Mouse (Mus musculus) MEL (cell line): ENCODE data around the gene Ten1. TPM values are rescaled to one million over a fixed set of nuclear protein-coding genes. Genes with fewer than 3 reads are reported as not detected.

Experiments used
- DNase-seq: peaks from one replicate; pipeline ENCODE4 v3.0.0; 2011; ENCODE audit warnings: low read depth, low spot score
- H3K27ac ChIP-seq: 2 replicates; pipeline ENCODE4 v1.5.1; 2012; ENCODE audit warnings: low read depth, mild to moderate bottlenecking, control low read depth, low read length, moderate library complexity; ENCODE audit not compliant: control insufficient read depth
- H3K27me3 ChIP-seq, 2 experiments: fragments of 150-350 bp in 1 of 2; sonication (generic) in 1 of 2; 2 replicates each; pipeline ENCODE4 v1.6.1; 2012; ENCODE audit warnings: low read length in 2 of 2, mild to moderate bottlenecking in 2 of 2, improper control_type of control experiment in 1 of 2, moderate library complexity in 1 of 2; ENCODE audit not compliant: insufficient read depth in 2 of 2, control insufficient read depth in 1 of 2
- H3K36me3 ChIP-seq, 2 experiments: 2 replicates each; pipeline ENCODE4 v1.6.1; 2012 to 2014; ENCODE audit warnings: low read length in 2 of 2, improper control_type of control experiment in 1 of 2, inconsistent platforms in 1 of 2, mild to moderate bottlenecking in 1 of 2; ENCODE audit not compliant: insufficient read depth in 2 of 2, control insufficient read depth in 1 of 2
- H3K4me1 ChIP-seq, 2 experiments: fragments of 150-350 bp in 1 of 2; sonication (generic) in 1 of 2; 2 replicates each; pipeline ENCODE4 v1.6.1; 2012; ENCODE audit warnings: low read length in 2 of 2, improper control_type of control experiment in 1 of 2, mild to moderate bottlenecking in 1 of 2; ENCODE audit not compliant: insufficient read depth in 2 of 2, control insufficient read depth in 1 of 2
- H3K4me3 ChIP-seq, 2 experiments: fragments of 150-350 bp in 1 of 2; sonication (generic) in 1 of 2; 2 replicates each; pipeline ENCODE4 v1.5.1; 2012; ENCODE audit warnings: low read depth in 2 of 2, low read length in 2 of 2, mild to moderate bottlenecking in 2 of 2, moderate library complexity in 2 of 2, control low read depth in 1 of 2, improper control_type of control experiment in 1 of 2; ENCODE audit not compliant: control insufficient read depth in 1 of 2, insufficient read depth in 1 of 2
- H3K79me2 ChIP-seq: 2 replicates; pipeline ENCODE4 v1.6.1; 2012; ENCODE audit warnings: mild to moderate bottlenecking, low read length, moderate library complexity; ENCODE audit not compliant: control insufficient read depth, poor library complexity, insufficient read depth
- H3K9ac ChIP-seq: 2 replicates; pipeline ENCODE4 v1.6.1; 2012; ENCODE audit warnings: low read depth, mild to moderate bottlenecking, control low read depth, low read length, moderate library complexity; ENCODE audit not compliant: control insufficient read depth, poor library complexity, severe bottlenecking
- H3K9me3 ChIP-seq: fragments of 150-350 bp; sonication (generic); replicated peaks from 2 replicates; pipeline ENCODE4 v1.6.1; 2012; ENCODE audit warnings: mild to moderate bottlenecking, low read length, improper control_type of control experiment, moderate library complexity; ENCODE audit not compliant: insufficient read depth
- CHD1 ChIP-seq: IDR thresholded peaks from 2 replicates; pipeline ENCODE4 v1.6.1; 2012; ENCODE audit warnings: low read depth, mild to moderate bottlenecking, inconsistent platforms, low read length, improper control_type of control experiment
- CHD2 ChIP-seq: IDR thresholded peaks from 2 replicates; pipeline ENCODE4 v1.6.1; 2011; ENCODE audit warnings: low read length, improper control_type of control experiment
- CTCF ChIP-seq, 3 experiments: IDR thresholded peaks in 2 of 3; conservative IDR thresholded peaks in 1 of 3; 2 replicates each; pipeline ENCODE4 v1.5.1; 2011 to 2012; ENCODE audit warnings: low read length in 3 of 3, low read depth in 2 of 3, mild to moderate bottlenecking in 2 of 3, improper control_type of control experiment in 1 of 3, inconsistent platforms in 1 of 3, mixed read lengths in 1 of 3, moderate library complexity in 1 of 3; ENCODE audit not compliant: control insufficient read depth in 1 of 3, insufficient read depth in 1 of 3, poor library complexity in 1 of 3, severe bottlenecking in 1 of 3
- ELF1 ChIP-seq: IDR thresholded peaks from 2 replicates; pipeline ENCODE4 v1.6.1; 2014; ENCODE audit warnings: low read depth, mild to moderate bottlenecking, inconsistent platforms, low read length, improper control_type of control experiment, moderate library complexity
- EP300 ChIP-seq, 2 experiments: IDR thresholded peaks; 2 replicates each; pipeline ENCODE4 v1.6.1; 2011; ENCODE audit warnings: improper control_type of control experiment in 2 of 2, low read length in 2 of 2, low read depth in 1 of 2, mild to moderate bottlenecking in 1 of 2
- ETS1 ChIP-seq: IDR thresholded peaks from 2 replicates; pipeline ENCODE4 v1.6.1; 2012; ENCODE audit warnings: low read depth, mild to moderate bottlenecking, inconsistent platforms, low read length, improper control_type of control experiment, moderate library complexity
- HCFC1 ChIP-seq: IDR thresholded peaks from 2 replicates; pipeline ENCODE4 v1.6.1; 2012; ENCODE audit warnings: low read depth, mild to moderate bottlenecking, inconsistent platforms, low read length, improper control_type of control experiment, moderate library complexity
- JUND ChIP-seq: IDR thresholded peaks from 2 replicates; pipeline ENCODE4 v1.6.1; 2011; ENCODE audit warnings: low read depth, mild to moderate bottlenecking, improper control_type of control experiment, low read length
- KAT2A ChIP-seq: conservative IDR thresholded peaks from 2 replicates; pipeline ENCODE4 v1.6.1; 2012; ENCODE audit warnings: low read depth, low read length, improper control_type of control experiment, inconsistent platforms
- MAX ChIP-seq: IDR thresholded peaks from 2 replicates; pipeline ENCODE4 v1.6.1; 2011; ENCODE audit warnings: low read length, improper control_type of control experiment
- MAZ ChIP-seq: IDR thresholded peaks from 2 replicates; pipeline ENCODE4 v1.6.1; 2012; ENCODE audit warnings: low read depth, mild to moderate bottlenecking, inconsistent platforms, low read length, improper control_type of control experiment
- MXI1 ChIP-seq: IDR thresholded peaks from 2 replicates; pipeline ENCODE4 v1.6.1; 2011; ENCODE audit warnings: mild to moderate bottlenecking, low read depth, low read length, improper control_type of control experiment
- MYB ChIP-seq: IDR thresholded peaks from 2 replicates; pipeline ENCODE4 v1.6.1; 2011; ENCODE audit warnings: mild to moderate bottlenecking, low read depth, low read length, improper control_type of control experiment
- MYC ChIP-seq: IDR thresholded peaks from 2 replicates; pipeline ENCODE4 v1.6.1; 2011; ENCODE audit warnings: low read depth, mild to moderate bottlenecking, low read length, improper control_type of control experiment, moderate library complexity
- NELFE ChIP-seq: IDR thresholded peaks from 2 replicates; pipeline ENCODE4 v1.6.1; 2011; ENCODE audit warnings: low read depth, low read length, improper control_type of control experiment
- NRF1 ChIP-seq: IDR thresholded peaks from 2 replicates; pipeline ENCODE4 v1.6.1; 2014; ENCODE audit warnings: low read depth, mild to moderate bottlenecking, inconsistent platforms, low read length, improper control_type of control experiment, moderate library complexity; ENCODE audit not compliant: poor library complexity, insufficient read depth, severe bottlenecking
- POLR2AphosphoS2 ChIP-seq: IDR thresholded peaks from 2 replicates; pipeline ENCODE4 v1.6.1; 2011; ENCODE audit warnings: low read length, improper control_type of control experiment
- POLR2AphosphoS5 ChIP-seq: IDR thresholded peaks from 2 replicates; pipeline ENCODE4 v1.6.1; 2012; ENCODE audit warnings: low read depth, borderline replicate concordance, mild to moderate bottlenecking, inconsistent platforms, low read length, moderate library complexity, mixed read lengths
- RAD21 ChIP-seq: IDR thresholded peaks from 2 replicates; pipeline ENCODE4 v1.6.1; 2011; ENCODE audit warnings: mild to moderate bottlenecking, low read depth, low read length, improper control_type of control experiment
- RCOR1 ChIP-seq: IDR thresholded peaks from 2 replicates; pipeline ENCODE4 v1.6.1; 2012; ENCODE audit warnings: low read depth, mild to moderate bottlenecking, inconsistent platforms, low read length, improper control_type of control experiment
- SMC3 ChIP-seq: IDR thresholded peaks from 2 replicates; pipeline ENCODE4 v1.6.1; 2011; ENCODE audit warnings: low read depth, low read length, improper control_type of control experiment
- TAL1 ChIP-seq: IDR thresholded peaks from 2 replicates; pipeline ENCODE4 v1.6.1; 2012; ENCODE audit warnings: mild to moderate bottlenecking, inconsistent platforms, low read length, moderate library complexity, mixed read lengths
- TBP ChIP-seq: IDR thresholded peaks from 2 replicates; pipeline ENCODE4 v1.8.0; 2011; ENCODE audit warnings: low read depth, low read length, improper control_type of control experiment
- TCF12 ChIP-seq: IDR thresholded peaks from 2 replicates; pipeline ENCODE4 v1.6.1; 2014; ENCODE audit warnings: low read depth, mild to moderate bottlenecking, inconsistent platforms, low read length, improper control_type of control experiment, moderate library complexity
- USF1 ChIP-seq: IDR thresholded peaks from 2 replicates; pipeline ENCODE4 v1.6.1; 2014; ENCODE audit warnings: low read depth, mild to moderate bottlenecking, inconsistent platforms, low read length, improper control_type of control experiment, moderate library complexity
- ZC3H11A ChIP-seq: IDR thresholded peaks from 2 replicates; pipeline ENCODE4 v1.6.1; 2012; ENCODE audit warnings: low read depth, mild to moderate bottlenecking, inconsistent platforms, low read length, improper control_type of control experiment
- ZKSCAN1 ChIP-seq: IDR thresholded peaks from 2 replicates; pipeline ENCODE4 v1.6.1; 2012; ENCODE audit warnings: low read depth, mild to moderate bottlenecking, inconsistent platforms, low read length, improper control_type of control experiment, moderate library complexity
- polyA plus RNA-seq, 2 experiments: library from polyadenylated mRNA; stranded (reverse) in 1 of 2; unstranded in 1 of 2; fragments of >175 nt in 1 of 2; fragments of >200 nt in 1 of 2; gene quantifications; 2 replicates each; pipeline versions ENCODE4 v1.2.1 to v1.2.4; 2012; ENCODE audit warnings: low replicate concordance in 2 of 2, low read depth in 1 of 2; ENCODE audit not compliant: insufficient read length in 2 of 2, insufficient read depth in 1 of 2, missing spikeins in 1 of 2
- total RNA-seq: library from RNA; depleted of rRNA; stranded (reverse); fragments of 300-350 nt; gene quantifications from 2 replicates; pipeline ENCODE4 v1.2.3, GENCODE M21; 2012

Ten1 gene
- total and polyA plus RNA-seq, 3 experiments, result 60.8 to 66.9 TPM; not detected in 1

GRCm38 (mm10) chr11:116210696-116211095 lies 12.0 kb downstream of the Ten1 start:
- Histone ChIP-seq H3K79me2 (no peaks in the 10 kb centered on the region), H3K4me1 (peaks cover 0 to 3% of the 10 kb centered on the region in 2 experiments; a peak in 1 of 4 replicates), H3K9me3 (no peaks in the 10 kb centered on the region), H3K27me3 (no peaks in the 10 kb centered on the region), H3K36me3 (no peaks in the 10 kb centered on the region), H3K27ac (no peak overlapping the region), H3K4me3 (no peak overlapping the region), H3K9ac (no peak overlapping the region)
- TF ChIP-seq MXI1, result no peak
- no peak for TF ChIP-seq MAX
- no peak for TF ChIP-seq NRF1
- no peak for TF ChIP-seq HCFC1
- TF ChIP-seq ZC3H11A, result no peak
- no peak for TF ChIP-seq MYB
- TF ChIP-seq KAT2A, result no peak
- no peak for TF ChIP-seq TCF12
- no peak for TF ChIP-seq CTCF (IDR thresholded peaks at IDR 0.05 in 2 of 3, conservative IDR thresholded peaks at IDR 0.05 in 1 of 3; ENCODE audit: control insufficient read depth in 1 of 3, insufficient read depth in 1 of 3, low read depth in 2 of 3, low read length in 3 of 3, poor library complexity in 1 of 3, severe bottlenecking in 1 of 3)
- no peak for TF ChIP-seq POLR2AphosphoS5
- TF ChIP-seq NELFE, result no peak
- TF ChIP-seq RAD21, result no peak
- TF ChIP-seq RCOR1, result no peak
- no peak for TF ChIP-seq SMC3
- TF ChIP-seq EP300 (IDR thresholded peaks at IDR 0.05; ENCODE audit: low read depth in 1 of 2, low read length in 2 of 2), result no peak
- TF ChIP-seq ELF1, result no peak
- TF ChIP-seq TAL1, result no peak
- no peak for DNase-seq

GRCm38 (mm10) chr11:116212847-116213246 lies 14.2 kb downstream of the Ten1 start:
- no peak for DNase-seq
- Histone ChIP-seq H3K79me2 (no peaks in the 10 kb centered on the region), H3K9ac (no peak overlapping the region), H3K27me3 (no peaks in the 10 kb centered on the region), H3K36me3 (no peaks in the 10 kb centered on the region), H3K4me1 (no peaks in the 10 kb centered on the region), H3K4me3 (no peak overlapping the region), H3K27ac (no peak overlapping the region), H3K9me3 (no peaks in the 10 kb centered on the region)
- no peak for TF ChIP-seq RAD21
- no peak for TF ChIP-seq USF1
- no peak for TF ChIP-seq CHD2
- TF ChIP-seq MAZ, result no peak
- no peak for TF ChIP-seq CTCF (IDR thresholded peaks at IDR 0.05 in 2 of 3, conservative IDR thresholded peaks at IDR 0.05 in 1 of 3; ENCODE audit: control insufficient read depth in 1 of 3, insufficient read depth in 1 of 3, low read depth in 2 of 3, low read length in 3 of 3, poor library complexity in 1 of 3, severe bottlenecking in 1 of 3)
- TF ChIP-seq POLR2AphosphoS2, result no peak
- no peak for TF ChIP-seq KAT2A
- TF ChIP-seq RCOR1, result no peak
- TF ChIP-seq MYB, result no peak
- no peak for TF ChIP-seq JUND
- no peak for TF ChIP-seq CHD1
- TF ChIP-seq TAL1, result no peak
- TF ChIP-seq MYC, result no peak
- TF ChIP-seq ZKSCAN1, result no peak
- no peak for TF ChIP-seq TBP
- TF ChIP-seq MAX, result no peak
- TF ChIP-seq ETS1, result no peak
- TF ChIP-seq TCF12, result no peak
